Mouse (Mus musculus) fat pad, adult 2 months (tissue): Measurements from ENCODE around the gene Sik1.

ENCODE experiments used
- DNase-seq: peaks from one replicate; pipeline ENCODE4 v3.0.0-alpha.2; 2011; ENCODE audit warnings: low read depth, low spot score; ENCODE audit errors: extremely low read depth

Gene Sik1

GRCm38 (mm10) chr17:31809136-31809535 lies 46.5 kb downstream of the Sik1 start:
- DNase-seq: no peak

GRCm38 (mm10) chr17:31808082-31808875 lies 47.3 kb downstream of the Sik1 start:
- DNase-seq: no peak

DNA sequence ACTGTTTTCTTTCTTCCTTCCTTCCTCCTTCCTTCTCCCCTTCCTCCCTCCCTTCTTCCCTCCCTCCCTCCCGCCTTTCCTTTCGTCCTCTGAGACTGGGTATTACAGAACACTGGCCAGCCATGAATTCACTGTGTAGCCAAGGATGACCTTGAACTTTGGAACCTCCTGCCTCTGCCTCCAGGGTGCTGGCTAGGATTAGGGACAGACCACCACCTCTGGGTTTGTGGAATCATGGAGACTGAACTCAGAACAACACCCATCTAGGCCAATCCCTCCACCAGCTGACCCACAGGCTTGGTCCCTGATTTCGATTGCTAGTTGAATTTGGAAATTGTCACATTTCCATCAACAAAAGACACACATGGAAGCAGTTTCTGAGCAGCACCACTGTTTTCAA lies 49.1 kb downstream of the Sik1 start:
- no peak for DNase-seq

GRCm38 (mm10) chr17:31806025-31806424 lies 49.6 kb downstream of the Sik1 start:
- DNase-seq: no peak

DNA sequence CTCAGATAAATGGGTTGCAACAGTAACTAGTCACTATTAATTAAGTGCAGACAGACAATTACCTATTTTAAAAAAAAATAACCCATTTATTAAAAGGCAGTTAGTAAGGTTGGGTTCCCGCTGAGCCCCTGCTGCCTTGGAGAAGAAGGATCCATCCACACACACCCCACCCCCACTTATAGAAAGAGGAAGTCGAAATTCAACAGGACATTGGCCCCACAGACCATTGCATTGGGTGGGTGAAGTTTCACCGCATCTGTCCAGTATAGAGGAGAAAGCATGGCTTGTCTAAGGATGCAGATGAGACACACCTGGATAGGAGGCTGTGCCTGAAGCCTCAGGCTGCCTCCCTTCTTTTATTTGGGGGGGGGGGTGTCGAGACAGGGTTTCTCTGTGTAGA lies 50.0 kb downstream of the Sik1 start:
- no peak for DNase-seq

GRCm38 (mm10) chr17:31802272-31803017 lies 53.2 kb downstream of the Sik1 start:
- DNase-seq: no peak

- no peak for DNase-seq
Observed at GRCm38 (mm10) chr17:31800852-31801363, 54.7 kb downstream of the Sik1 start.

- no peak for DNase-seq
Observed at GRCm38 (mm10) chr17:31795893-31796292, 59.7 kb downstream of the Sik1 start.
